Mouse (Mus musculus): Measurements from ENCODE around the gene Fnip1.

- TF ChIP-seq POLR2A (IDR thresholded peaks at IDR 0.05; ENCODE audit: borderline replicate concordance, extremely low read depth, low read depth, low read length) (no peak), CTCF (IDR thresholded peaks at IDR 0.05; ENCODE audit: insufficient read depth, low read length) (no peak)
Observed at GRCm38 (mm10) chr11:54530916-54531315, 92.9 kb downstream of the Fnip1 start.
